Mouse (Mus musculus) testis, adult 2 months (tissue): ENCODE results near the gene Myl6.

ENCODE experiments used
- CTCF ChIP-seq: fragments of 200-500 bp; IDR thresholded peaks from 2 replicates; pipeline ENCODE4 v1.5.1; 2012; ENCODE audit warnings: low read depth, mild to moderate bottlenecking, inconsistent platforms, low read length, moderate library complexity; ENCODE audit not compliant: control insufficient read depth, insufficient read depth, insufficient replicate concordance
- POLR2A ChIP-seq: fragments of 200-500 bp; IDR thresholded peaks from 2 replicates; pipeline ENCODE4 v1.6.1; 2012; ENCODE audit warnings: low read depth, mild to moderate bottlenecking, inconsistent platforms, low read length, moderate library complexity; ENCODE audit not compliant: control insufficient read depth

DNA sequence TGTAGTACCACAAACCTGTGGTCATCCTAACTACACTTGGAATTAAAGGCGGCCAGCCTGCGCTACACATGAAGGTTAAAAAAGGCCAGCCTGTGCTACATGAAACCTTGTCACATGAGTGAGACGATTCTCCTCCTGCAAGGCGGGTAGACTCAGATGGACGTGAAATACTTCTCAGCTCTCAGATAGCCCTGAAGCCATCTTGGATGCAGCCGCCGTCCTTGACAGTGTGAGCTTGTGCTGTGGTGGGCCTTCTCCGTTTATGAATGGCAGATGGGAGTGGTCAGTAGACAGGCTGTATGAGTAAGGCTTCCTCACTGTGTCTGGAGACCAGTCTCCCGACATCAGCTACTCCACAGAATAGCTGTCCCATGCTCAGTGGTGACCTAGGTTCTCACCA is 15.3 kb upstream of the Myl6 start:
- TF ChIP-seq POLR2A (no peak), CTCF (no peak)
